Mouse (Mus musculus): ENCODE measurements at regions not wholly inside any gene's neighbourhood (a gene's known extent, or its start where the extent isn't known, plus 50 kb on each side); places are given as distances from the start of the nearest gene placed in this dataset.

DNA sequence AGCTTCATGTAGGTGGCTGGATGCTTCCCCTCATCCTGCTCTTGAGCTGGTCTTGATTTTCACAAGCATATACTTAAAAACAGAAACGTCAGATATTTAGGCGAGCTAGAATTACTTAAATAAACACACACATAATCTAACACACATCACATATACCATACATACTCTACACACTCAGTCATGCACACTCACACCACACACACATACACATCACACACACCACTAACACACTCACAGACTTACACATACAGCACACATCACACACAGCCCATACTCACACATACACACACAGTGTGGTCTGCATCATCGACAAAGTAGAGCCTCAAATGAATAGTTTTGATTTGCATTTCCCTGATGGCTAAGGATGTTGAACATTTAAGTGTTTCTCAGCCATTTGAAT, 116.9 kb downstream of the Spry2 start:
- DNase-seq: no peak

DNA sequence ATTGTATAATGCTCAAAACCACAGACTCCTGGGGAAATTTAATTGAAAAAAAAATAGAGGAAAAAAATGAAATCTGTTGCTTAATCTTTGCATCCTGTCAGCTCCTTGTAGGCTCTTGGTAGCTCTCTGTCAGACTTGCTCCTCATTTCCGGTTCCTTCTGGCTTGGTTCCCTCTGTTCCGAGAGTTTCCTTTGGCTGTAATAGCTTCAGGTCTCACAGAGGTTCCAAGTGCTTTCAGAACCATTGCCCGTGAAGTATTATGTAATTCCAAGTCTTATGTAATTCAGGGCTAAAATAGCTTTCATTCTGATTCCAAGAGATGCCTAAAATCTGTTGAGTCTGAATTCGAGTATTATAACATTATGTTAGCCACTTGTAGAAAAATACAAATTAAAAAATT, 117.3 kb downstream of the Spry2 start:
- no peak for DNase-seq

DNA sequence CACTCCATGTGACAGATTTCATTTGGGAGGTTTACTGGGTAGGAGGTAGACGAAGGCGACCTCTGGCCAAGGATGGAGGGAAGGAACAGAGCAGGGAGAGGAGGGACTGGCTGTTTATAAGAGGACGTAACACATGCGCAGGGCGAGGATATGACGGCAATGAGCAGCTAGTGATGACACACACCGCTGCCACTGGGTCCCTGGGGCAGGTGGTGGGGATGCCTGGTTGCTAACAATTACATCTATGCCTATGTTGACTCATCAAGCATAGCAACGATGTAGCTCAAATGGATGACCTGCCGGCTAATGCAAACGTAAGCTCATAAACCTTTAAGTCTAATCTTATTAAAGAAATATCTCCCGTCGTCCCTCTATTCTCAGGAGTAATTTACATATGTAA, 122.9 kb downstream of the Spry2 start:
- DNase-seq: no peak

DNA sequence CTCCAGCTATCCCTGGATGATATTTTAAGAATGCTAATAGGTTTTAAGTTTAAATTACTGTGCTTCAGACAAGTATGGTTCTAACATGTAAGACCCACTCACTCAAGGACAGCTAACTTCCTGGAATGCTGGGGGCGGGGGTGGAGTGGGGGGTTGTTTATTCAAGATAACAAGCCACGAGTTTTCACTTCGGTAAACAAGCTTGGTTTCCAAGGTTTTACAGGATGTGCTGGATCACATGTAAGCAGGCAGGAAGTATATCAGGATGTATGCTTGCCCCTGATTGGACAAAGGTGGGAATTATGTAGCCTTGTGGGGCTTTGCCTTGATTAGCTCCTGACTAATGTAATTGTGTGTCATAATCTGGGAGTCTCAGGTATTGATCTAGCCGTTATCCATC, 129.5 kb downstream of the Spry2 start:
- no peak for DNase-seq

DNA sequence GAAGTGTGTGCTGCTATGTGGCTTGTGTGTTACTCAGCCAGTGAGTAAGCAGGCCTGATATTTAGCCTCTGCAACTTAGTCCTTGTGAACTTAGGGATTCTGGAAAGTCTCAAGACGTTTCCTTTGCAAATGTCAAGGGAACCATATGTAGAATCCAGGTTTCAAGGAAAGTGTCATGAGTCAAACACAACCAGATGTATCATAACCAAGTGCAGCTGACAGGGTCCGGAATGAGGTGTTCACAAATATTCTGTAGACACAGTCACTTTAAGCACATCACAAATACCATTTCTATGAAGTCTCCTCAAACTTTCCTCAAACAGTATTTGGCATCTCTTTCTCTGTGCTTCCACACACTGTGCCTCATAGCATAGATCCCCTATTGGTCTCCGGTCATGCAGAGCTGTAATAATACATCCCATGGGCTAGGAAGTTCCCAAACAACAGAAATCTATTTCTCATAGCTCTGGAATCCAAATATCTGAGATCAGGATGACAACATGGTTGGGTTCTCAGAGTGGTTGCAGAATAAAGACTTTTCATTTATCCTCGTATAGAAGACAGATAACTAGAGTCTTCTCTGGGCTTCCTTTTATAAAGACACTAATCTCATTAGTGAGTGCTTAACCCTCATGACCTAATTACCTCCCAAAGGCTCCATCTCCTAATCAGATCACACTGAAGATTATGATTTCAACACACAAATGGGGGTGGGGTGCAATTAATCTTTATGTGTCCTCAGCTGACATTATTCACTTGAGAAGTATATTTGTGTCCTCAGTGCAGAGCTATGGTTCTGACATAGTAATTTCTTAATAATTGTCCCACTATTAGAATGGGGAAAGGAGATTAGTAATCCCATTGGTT, 143.9 kb downstream of the Spry2 start:
- DNase-seq: no peak

DNA sequence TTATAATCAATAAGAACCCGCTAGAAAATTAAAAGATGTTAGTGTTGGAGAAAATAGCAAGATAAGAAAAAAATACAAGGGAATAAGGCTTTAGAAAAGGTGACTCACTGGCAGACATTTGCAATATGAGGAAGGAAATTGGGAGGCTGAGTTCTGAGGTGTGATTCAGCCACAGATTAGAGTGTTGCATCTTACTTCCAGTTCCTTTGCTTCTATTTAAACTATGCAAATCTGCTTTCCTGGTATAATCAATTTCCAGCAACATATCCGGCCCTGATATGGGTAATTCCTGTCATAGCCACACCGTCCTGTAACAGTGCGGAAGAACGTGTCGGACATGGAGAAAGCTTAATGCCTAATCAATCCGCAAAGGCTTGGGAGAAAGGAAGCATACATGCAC, 144.9 kb downstream of the Spry2 start:
- no peak for DNase-seq

DNA sequence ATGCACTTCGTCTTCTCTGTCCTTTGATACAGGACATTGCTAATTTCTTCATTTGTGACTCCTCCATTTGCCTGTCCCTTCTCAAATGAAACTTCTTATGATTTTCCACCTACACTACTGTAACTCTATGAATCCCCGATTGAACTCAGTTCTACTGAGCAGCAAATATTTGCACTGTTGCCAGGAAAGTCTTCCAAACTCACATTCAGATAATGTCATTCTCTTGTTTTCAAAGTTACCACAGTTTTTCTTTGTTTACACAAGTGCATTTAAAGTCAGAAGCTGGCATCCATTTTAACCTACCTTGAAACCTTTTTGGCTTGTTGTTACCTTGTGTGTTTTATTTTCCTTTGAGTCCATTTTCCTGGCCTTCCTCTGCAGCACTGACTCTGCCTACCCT, 152.0 kb downstream of the Spry2 start:
- DNase-seq: no peak

DNA sequence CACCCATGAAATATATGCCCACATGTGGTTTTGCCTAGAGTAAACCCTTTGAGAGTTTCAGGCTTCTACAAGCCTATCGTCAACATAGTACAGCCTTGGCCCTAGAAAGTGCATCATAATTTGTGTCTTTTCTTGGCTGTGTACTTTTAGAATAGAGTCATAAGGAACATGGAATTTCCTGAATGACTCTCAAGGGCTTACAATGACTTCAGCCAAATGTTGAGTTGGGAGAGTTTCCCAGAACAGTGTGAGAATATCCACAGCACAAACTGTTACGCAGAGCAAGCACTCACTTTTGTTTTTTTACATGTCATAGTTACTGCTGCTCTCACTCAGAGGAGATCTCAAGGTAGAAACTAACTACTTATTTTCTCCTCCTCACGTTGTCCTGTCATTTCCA, 152.5 kb downstream of the Spry2 start:
- no peak for DNase-seq

DNA sequence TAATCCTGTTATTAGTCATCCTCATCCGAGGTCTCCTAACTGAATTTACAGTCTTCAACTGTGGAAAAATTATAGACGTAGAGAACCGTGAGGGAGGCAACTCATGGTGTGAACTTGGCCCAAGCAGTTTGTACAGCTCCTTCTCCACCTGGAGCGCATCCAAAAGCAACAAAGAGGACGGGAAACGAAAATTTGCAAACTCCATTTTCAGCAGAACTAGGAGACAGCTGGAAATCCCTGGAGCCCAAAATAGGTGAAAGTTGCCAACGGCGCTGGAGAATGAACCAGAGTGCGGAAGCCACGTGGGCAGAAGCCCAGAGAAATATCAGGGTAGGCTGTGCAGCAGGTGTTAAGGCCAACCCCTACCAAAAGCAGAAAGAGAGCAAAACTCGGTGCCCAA, 155.7 kb downstream of the Spry2 start:
- DNase-seq: no peak

DNA sequence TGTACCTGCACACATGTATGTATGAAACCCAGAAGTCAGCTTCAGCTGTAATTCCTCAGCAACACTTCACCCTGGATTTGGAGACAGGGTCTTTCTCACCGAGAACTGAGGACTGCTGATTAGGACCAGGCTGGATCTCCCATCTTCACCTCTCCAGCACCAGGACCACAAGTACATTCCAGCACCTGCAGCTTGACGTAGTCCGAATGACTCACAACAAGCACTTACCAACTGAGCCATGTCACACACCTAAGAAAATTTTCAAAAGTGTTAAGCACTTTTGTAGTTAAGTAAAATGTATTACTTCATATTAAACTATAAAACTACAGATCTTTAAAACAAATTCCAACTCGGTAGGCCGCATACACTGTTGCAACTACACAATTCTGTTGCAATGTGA, 158.1 kb downstream of the Spry2 start:
- no peak for DNase-seq

DNA sequence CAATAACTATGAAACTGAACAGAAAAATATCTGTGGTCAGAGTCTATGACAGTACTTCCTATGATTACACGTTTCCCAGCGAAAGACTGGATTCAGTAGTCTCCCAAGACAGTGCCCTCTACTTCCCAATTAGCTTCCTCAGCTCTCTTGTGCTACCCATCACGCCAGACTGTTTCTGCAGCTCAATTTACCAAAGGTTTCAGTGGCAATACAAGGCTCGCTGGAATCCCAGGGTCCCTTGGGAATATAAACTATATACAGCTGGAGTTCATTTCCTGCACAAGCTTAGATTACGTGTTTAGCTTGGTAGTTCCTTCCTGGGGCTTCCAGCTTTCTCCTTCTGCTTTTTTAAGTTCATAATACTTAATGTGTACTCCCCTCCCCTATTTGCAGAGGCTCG, 160.3 kb downstream of the Spry2 start:
- no peak for DNase-seq

DNA sequence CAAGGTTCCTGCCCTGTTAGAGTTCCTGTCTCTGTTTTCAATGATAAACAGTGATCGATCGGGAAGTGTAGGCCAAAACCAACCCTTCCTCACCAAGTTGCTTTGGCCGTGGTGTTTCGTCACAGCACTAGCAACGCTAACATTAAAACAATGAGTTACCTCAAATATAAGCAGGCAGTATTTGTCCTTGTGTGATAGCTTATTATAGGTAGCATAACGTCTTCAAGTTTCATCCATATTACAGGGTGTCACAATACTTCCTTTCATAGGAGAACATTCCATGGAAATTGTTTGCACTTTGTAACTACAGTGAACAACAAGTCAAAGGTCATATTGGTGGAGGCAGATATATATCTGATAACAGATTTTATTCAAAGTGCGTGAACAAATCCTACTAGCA, 162.3 kb downstream of the Spry2 start:
- no peak for DNase-seq

DNA sequence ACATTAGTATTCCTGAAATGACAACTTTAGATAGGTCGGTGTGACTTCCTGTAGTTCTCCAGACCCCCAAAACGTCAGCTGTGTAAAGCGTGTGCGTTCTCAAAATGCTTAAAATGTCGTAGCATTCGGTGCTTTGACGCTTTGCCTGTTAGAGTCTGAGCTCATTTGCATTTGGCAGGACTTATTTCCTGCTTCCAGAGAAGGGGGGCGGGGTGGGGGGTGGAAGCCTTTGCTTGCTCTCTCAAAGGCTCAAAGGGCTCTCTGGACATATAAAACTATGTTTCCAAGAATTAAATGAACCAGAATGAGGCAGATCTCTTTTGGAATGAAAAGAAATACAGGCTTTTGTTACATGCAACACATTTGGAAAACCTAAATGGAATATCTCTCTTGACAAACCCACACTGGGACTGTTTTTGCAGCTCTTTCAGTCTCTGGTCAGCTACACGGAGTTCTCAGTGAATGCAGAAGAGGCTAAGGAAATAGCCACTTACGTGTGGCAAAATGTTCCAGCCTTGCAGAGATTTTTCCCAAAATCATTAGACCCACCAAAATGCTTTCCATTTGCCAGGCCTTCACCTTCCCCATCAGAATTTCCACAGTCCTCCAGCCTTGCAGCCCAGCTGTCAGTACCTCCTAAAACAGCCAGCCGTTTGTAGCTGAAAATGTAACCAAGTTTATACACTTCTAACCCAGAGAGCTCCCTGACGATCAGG, 163.4 kb downstream of the Spry2 start:
- peak; percentile 16 to 48 for DNase-seq

DNA sequence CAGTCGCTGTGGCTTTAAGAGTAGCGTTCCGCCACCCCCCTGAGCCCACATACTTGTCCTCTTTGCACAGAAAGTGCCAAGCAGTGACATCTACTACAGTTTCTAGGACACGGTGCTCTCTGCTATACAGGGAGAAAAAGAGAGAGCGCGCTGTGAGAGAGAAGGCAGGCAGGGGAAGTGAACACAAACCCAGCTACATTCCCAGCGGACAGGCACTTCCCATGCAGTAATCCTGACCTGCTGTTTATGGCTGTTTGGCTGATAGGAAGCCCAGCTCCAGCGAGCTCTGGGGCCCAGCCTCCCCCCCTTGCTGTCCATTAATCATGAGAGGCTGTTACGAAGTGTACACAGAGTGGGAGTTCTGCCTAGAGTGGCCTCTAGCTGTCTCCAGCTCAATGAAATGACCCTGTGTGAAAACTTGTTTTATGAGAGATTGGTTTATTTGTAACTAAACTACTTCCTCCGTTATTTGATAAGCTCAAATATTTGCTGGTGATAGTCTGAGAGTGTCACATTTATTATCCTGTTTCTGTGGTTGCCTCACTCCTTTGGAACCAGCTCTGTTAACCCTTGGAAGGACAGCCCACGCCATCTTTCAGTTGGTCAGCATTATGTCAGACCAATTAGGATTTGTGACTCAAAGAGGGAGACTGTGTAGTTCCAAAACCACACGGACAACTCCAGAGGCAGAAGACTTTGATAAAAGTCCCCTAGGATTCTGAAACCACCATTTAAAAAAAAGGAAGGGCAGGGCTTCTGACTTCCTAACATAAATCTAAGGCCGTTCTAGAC, 164.2 kb downstream of the Spry2 start:
- DNase-seq: peak; percentile 40 to 53

DNA sequence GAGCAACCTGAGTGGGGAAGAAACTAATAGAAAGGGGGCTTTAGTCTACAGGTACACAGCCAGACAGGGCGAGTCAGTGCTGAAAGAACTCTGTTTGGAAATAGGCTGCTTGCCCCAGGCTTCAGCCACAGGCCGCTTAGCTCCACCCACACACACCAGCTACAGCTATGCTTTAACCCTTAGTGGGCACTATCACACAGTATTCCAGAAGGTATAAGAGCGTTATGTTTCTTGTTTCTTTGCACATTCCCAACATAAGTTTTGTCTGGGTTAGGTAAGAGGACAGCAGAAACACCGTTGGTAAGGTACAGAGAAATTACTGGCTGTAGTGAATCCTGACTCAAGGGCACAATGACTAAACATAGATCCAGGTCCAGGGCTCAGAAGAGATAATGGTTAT, 165.8 kb downstream of the Spry2 start:
- peak in 1 of 2 experiments; percentile 11 for DNase-seq

DNA sequence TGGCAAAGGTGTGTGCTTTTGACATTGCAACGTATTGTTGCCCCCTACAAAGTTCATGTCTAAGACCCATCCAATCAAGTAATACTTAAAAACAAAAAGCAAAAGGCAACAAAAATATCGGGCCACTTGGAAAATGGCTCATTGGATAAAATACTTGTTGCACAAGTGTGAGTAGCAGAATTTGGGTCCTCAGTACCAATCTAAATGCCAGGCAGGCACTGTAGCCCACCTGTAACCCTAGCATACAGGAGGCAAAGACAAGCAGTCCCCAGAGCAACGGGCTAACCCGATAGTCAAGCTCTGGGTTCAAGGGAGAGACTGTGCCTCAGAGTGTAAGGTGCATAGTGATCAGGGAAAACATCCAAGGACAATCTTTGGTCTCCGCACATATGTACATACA, 167.8 kb downstream of the Spry2 start:
- DNase-seq: no peak

DNA sequence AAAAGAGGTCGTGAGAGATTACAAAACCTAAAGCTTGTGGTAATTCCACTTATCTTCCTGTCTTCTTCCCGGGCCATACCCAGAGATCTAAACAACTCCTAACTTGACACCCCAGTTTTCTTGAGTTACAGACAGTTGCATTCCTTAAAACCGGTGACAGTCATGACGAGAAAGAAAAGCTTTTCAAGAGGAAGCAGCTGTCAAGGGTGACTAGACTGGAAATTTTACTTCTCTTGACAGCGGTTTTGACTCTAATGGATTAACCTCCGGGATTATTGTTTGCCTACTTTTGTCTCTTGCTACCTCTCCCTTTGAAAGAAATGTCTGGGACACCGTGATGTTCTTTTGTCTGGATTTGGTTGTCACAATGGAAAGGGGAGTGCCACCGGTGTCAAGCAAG, 170.9 kb downstream of the Spry2 start:
- no peak for DNase-seq

DNA sequence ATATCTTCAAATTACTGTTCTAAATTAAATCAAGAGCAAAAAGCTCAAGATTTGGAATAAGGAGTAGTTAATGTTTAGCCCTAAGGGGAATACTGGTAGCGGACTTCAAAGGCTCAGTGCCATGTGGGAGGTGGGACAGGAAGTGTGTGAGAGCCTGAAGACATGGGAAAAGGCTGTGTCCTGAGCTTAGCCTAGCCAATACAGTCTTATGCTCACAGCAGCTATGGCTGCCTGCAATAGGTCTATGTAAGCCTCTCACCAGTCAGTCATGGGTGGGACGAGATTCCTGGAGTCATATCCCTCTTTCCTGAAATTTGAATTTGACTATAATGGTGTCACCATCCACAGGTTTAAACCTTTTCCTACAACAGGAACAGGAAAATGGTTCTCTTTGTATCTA, 173.7 kb downstream of the Spry2 start:
- DNase-seq: no peak

DNA sequence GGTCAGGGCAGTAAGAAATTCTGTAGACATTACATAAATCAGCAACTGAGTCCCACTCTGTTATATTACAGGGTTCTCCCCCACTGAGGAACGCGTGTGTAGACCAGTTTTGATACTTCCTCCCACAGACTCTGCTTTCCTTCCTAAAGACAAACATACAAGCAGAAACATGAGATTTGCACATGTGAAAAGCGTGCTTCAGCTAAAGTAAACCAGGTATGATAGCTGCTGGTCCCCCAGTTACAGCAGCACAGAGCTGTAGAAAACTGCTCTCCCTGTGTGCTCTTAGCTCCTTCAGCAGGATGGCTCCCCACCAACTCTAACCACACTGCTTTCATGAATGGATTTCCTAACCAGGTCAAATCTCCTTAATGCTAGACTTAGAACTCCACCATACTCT, 175.0 kb downstream of the Spry2 start:
- no peak for DNase-seq

DNA sequence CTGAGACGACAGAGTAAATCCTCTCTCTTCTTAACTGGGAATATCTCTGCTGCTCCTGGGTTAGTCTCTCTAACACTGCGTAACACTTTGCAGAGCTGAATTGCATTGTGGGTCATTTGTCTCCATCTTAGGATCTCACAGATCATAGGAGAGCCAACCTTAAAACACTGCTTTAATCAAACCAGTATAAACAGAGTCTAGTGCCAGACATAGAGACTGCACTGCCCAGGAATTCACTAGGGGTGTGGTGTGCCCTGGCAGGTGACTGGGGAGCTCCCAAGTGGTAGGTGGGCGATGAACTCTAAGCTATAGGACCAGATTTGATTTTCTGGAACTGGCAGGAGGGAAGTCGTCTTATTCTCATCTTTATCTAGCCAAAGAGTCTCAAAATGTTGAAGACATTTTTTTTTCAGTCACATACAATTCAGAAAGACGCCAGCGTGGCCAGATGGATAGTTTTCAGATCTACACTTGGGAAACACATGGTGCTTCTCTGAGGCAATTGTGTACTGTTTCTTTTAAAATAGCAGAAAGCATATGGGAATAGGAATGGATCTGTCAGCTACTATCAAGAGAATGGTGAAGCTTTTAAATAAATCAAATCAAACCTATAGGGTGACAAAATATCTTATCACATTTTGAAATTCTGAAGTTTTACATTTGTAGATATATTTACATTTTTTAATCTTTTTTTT, 175.7 kb downstream of the Spry2 start:
- no peak for DNase-seq

DNA sequence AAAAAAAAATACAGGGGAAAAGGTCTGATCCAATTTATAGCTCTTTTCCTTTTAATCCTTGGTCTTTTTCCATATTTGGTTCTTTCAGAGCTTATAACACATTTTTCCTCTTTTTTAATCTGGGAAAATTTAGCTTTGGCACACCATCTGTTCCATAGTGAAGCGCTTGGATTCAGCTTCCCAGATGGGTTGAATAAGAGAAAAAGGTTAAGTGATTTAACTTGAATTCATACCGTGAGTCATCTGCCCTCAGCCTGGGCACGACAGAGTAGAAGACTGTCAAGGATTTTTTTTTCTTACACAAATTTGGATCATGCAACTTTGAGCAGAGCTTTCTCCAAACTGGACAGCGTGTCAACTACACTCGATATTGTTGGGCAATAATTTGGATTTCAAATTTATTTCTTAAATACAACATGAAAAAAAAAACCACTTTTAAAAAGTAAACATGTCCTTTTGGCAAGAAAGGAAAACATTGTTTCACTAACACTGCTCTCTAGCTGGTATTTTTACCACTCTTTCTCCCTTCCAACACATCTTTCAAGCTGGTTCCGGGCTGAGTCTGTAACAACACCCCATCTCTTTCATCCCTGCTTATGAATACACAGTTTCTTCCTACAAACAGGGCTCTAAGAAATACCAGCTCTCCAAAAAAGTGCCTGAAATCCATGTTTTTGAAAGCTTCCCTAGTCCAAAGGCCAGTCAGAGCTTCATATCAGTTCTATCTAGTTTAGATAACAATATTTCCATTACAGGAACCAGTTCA, 177.8 kb downstream of the Spry2 start:
- no peak for DNase-seq

DNA sequence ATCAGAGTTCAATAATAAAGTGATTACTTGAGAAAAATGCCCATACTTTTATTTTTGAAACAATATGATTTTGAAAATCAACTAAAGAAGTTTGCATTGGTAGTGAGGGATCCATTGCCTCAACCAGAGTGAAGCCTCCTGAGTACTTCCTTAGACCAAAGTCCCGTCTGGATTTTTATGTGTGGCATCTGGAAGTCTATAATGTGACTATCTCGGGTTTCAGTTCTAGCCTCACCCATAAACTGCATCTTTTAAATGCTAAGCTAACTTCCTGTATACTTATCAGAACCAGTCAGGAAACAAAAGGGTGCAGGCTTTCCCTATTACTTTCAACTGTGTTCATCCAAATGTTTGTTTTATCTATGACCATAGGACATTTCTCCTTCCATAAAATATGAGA, 178.8 kb downstream of the Spry2 start:
- DNase-seq: no peak

Measured in thymus, postnatal 36 days (tissue).